Mouse (Mus musculus) limb, embryonic 15.5 days (tissue): ENCODE results near the gene Cadm1. TPM values are rescaled to one million over a fixed set of nuclear protein-coding genes. Genes with fewer than 3 reads are reported as not detected.

Experiments used
- ATAC-seq: fragments of 200-750 bp; cut with Nextera tagmentation; 2 replicates; pipeline ENCODE4 v1.8.0; 2017; ENCODE audit warnings: low read depth, moderate TSS enrichment; ENCODE audit not compliant: insufficient number of reproducible peaks, low FRiP score, low TSS enrichment
- H3K27ac ChIP-seq: fragments of 300-500 bp; sonication (generic); 2 replicates; pipeline ENCODE4 v1.5.1; 2015; ENCODE audit warnings: moderate library complexity, mild to moderate bottlenecking, inconsistent platforms
- H3K27me3 ChIP-seq: fragments of 300-500 bp; sonication (generic); 2 replicates; pipeline ENCODE4 v1.6.1; 2015; ENCODE audit warnings: inconsistent platforms
- H3K36me3 ChIP-seq: fragments of 300-500 bp; sonication (generic); 2 replicates; pipeline ENCODE4 v1.6.1; 2015; ENCODE audit warnings: inconsistent platforms
- H3K4me1 ChIP-seq: fragments of 300-500 bp; sonication (generic); 2 replicates; pipeline ENCODE4 v1.6.1; 2015; ENCODE audit warnings: inconsistent platforms
- H3K4me2 ChIP-seq: fragments of 300-500 bp; sonication (generic); 2 replicates; pipeline ENCODE4 v1.6.1; 2015; ENCODE audit warnings: mild to moderate bottlenecking, inconsistent platforms
- H3K4me3 ChIP-seq: fragments of 300-500 bp; sonication (generic); 2 replicates; pipeline ENCODE4 v1.5.1; 2015; ENCODE audit warnings: mild to moderate bottlenecking, inconsistent platforms
- H3K9ac ChIP-seq: fragments of 300-500 bp; sonication (generic); 2 replicates; pipeline ENCODE4 v1.6.1; 2015; ENCODE audit warnings: inconsistent platforms
- H3K9me3 ChIP-seq: fragments of 300-500 bp; sonication (generic); 2 replicates; pipeline ENCODE4 v1.6.1; 2016; ENCODE audit warnings: inconsistent platforms
- WGBS: fragments of 180-500 bp; shearing (Covaris S2); methylation state at CpG from one replicate; pipeline ENCODE4 v1.1.7; 2015; 5-methylcytosine and 5-hydroxymethylcytosine counted together
- polyA plus RNA-seq: library from polyadenylated mRNA; unstranded; fragments of >200 nt; fragmentation: Nextera tagmentation; extraction: Ambion mirVana; gene quantifications from 2 replicates; pipeline ENCODE4 v1.2.1, GENCODE M21; 2015

Cadm1 gene
- polyA plus RNA-seq, 1 experiment from 2014 or later, result 30.0 TPM

DNA sequence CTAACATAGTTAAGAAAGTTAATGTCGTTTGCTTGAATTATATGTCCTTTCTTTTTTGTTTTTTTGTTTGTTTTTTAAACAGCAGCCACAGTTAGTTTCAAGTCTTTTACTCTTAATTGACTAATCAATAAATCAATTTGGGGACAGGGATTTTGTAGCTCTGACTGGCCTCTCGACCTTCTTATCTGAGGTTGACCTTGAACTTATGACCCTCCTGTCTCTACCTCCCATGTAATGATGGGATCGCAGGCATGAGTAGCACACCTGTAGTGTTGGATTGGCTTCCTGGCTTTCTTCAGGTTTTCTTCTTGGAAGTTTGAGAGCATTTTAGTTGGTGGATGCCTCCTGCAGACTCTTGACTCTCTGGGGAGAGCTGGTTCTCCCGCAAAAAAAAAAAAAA is 53.3 kb downstream of the Cadm1 start:
- no peak overlapping the region for H3K4me3 ChIP-seq
- H3K27me3 ChIP-seq, result peaks cover 26% of the 10 kb centered on the region
- no peak overlapping the region for H3K4me2 ChIP-seq
- H3K4me1 ChIP-seq, result peaks cover 20% of the 10 kb centered on the region
- ATAC-seq, result no peak
- WGBS, result 78% methylated on average over 4 of the region's 4 CpGs
- H3K36me3 ChIP-seq, result no peaks in the 10 kb centered on the region
- H3K27ac ChIP-seq, result no peak overlapping the region
- H3K9ac ChIP-seq, result no peak overlapping the region
- no peaks in the 10 kb centered on the region for H3K9me3 ChIP-seq

DNA sequence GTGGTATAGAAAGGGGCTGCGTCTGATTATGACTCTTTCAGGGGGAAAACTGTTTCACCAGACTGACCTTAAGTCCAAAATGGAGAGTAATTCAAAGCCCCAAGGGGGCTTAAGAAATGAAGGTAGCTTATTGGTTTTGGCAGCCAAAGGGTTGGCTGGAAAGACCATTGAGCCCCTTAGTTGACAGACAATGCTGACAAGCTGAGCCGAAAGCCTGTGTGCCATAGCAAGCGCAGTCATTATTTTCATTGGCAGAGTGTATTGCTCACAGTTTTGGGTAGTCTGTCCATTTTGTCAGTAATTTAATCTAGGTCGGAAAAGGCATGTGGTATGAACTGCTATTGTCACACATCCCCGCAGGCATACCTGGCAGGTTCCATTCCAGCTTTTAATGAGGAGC is 56.2 kb downstream of the Cadm1 start:
- 0 out of 2 replicates have a peak overlapping the region, but pooled peaks have one; percentile 5 for H3K4me2 ChIP-seq
- ATAC-seq, result no peak
- WGBS, result 33% methylated on average over 5 of the region's 5 CpGs

DNA sequence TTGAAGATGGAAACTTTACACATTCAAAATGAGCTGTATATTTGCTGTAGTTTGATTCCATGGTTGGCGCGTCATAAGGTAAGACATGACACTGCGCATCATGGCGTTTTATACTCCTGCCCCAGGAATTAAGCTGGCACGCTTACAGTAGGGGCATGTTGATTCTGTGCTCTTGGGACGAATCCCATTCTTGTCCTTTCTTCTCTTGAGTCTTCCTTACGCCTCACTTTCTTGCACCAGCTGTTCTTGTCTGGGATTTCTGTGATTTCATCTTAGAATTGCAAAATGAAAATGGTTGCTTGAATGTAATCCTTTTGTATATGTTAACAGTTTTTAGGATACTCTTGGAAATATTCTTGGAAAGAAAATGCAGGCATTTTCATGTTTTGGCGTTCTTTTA is 56.9 kb downstream of the Cadm1 start:
- Histone ChIP-seq H3K27me3 (peaks cover 26% of the 10 kb centered on the region), H3K4me2 (no peak overlapping the region), H3K4me1 (peaks cover 20% of the 10 kb centered on the region), H3K27ac (no peak overlapping the region), H3K4me3 (no peak overlapping the region), H3K9me3 (no peaks in the 10 kb centered on the region), H3K36me3 (no peaks in the 10 kb centered on the region), H3K9ac (no peak overlapping the region)
- 83% methylated on average over 8 of the region's 8 CpGs for WGBS
- no peak for ATAC-seq

More for the DNA sequence above, 56.2 kb downstream of the Cadm1 start:
- H3K4me3 ChIP-seq, result no peak overlapping the region
- no peaks in the 10 kb centered on the region for H3K9me3 ChIP-seq
- H3K9ac ChIP-seq, result no peak overlapping the region
- no peaks in the 10 kb centered on the region for H3K36me3 ChIP-seq
- peaks cover 20% of the 10 kb centered on the region for H3K4me1 ChIP-seq
- H3K27ac ChIP-seq, result no peak overlapping the region
- H3K27me3 ChIP-seq, result peaks cover 26% of the 10 kb centered on the region

DNA sequence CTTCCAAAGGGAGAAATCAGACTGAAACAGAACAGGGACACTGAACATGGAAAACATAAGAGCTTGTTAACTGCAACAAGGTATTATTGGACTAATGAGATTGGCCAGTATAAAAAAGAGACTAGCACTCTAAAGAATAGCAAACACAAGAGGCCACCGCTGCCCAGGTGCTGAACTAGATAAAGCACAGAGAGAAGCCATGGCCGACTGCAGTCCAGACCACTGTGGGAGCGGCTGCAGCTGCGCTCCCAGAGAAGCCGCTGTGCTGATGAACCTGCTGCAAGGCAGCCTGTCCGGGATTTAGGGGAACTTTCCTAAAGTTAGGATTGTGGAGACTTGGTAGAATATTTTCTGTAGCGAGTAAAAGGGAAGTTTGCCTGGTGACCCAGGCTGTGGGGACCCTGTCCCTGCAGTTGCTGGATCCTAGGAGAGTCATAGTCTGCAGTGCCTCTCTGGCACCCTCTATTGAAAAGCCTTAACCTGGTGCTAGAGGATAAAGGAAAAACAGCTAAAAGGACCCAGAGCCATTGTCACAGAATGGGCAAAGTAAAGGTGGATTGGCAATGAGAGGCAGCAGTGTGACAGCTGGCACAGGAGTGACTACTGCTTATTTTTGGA is 57.7 kb downstream of the Cadm1 start:
- Histone ChIP-seq H3K27me3 (peaks cover 26% of the 10 kb centered on the region), H3K9me3 (no peaks in the 10 kb centered on the region), H3K27ac (no peak overlapping the region), H3K36me3 (no peaks in the 10 kb centered on the region), H3K9ac (no peak overlapping the region), H3K4me3 (no peak overlapping the region), H3K4me1 (peaks cover 20% of the 10 kb centered on the region), H3K4me2 (no peak overlapping the region)
- no peak for ATAC-seq
- 54% methylated on average over 7 of the region's 7 CpGs for WGBS

DNA sequence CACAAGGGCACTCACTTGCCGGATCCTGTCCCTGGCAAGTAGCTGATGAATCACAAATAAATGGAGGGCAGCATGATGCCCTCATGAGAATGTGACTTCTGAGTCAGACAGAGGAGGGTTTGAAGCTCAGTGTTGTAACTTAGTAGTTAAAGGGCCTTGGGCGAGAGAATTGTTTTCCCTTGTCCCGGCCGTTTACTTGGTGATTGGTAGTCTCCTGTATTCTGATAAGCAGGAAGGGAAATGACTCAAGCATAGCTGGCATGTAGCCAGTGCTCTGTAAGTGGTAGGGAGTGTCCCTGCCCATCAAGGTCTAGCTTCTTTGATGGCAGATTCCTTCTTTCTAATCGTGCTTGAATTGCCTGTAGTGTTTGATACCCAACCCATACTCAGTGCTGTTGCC is 59.9 kb downstream of the Cadm1 start:
- peaks cover 14% of the 10 kb centered on the region for H3K27me3 ChIP-seq
- WGBS, result 67% methylated on average over 5 of the region's 5 CpGs
- ATAC-seq, result no peak
- no peak overlapping the region for H3K4me2 ChIP-seq
- H3K4me1 ChIP-seq, result peaks cover 16% of the 10 kb centered on the region
- H3K36me3 ChIP-seq, result no peaks in the 10 kb centered on the region
- H3K27ac ChIP-seq, result no peak overlapping the region
- H3K9ac ChIP-seq, result no peak overlapping the region
- H3K4me3 ChIP-seq, result no peak overlapping the region
- H3K9me3 ChIP-seq, result no peaks in the 10 kb centered on the region

DNA sequence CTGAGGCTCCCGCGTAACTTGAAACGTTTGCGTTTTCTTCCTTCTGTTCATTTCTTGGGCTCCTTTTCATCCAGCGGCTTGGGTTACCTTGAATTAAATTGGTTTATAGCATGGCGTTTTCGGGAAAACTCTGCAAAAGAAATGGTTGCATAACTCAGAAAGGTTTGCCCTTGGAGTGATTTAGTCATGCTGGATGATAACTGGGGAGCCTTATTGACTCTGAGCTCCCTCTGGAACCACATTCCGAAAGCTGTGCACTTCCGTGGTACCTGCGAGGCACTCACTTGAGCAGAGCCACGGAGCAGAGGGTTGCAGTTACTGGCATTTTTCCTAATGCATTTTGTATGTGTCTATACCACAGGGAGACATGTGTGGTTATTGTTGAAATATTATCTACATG is 71.6 kb downstream of the Cadm1 start:
- no peak for ATAC-seq

DNA sequence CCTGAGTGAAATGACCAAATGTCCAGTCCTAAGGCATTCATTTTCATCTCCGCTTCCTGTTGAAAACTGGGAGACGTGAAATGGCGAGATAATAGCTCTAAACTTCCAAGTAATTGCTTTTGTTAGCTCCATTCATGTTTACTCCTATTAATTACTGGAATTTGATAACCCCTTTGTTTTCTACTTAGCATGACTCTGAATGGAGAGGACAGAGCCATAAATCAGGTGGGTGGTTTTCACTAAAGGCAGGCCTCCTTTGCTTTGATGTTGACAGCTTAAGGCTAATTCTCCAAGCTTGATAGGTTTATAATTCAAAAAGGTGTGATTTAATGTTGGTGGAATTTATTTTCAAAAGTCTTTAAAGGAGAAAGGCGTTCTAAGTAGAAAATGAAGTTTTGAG is 74.0 kb downstream of the Cadm1 start:
- ATAC-seq, result no peak
- Histone ChIP-seq H3K9ac (no peak overlapping the region), H3K27ac (no peak overlapping the region), H3K4me1 (no peaks in the 10 kb centered on the region), H3K36me3 (no peaks in the 10 kb centered on the region), H3K4me2 (no peak overlapping the region), H3K4me3 (no peak overlapping the region), H3K9me3 (no peaks in the 10 kb centered on the region), H3K27me3 (0 out of 2 replicates have a peak, but pooled peaks cover 8% of the 10 kb centered on the region)
- WGBS, result 62% methylated on average over 4 of the region's 4 CpGs

More for the DNA sequence above, 71.6 kb downstream of the Cadm1 start:
- WGBS, result 81% methylated on average over 11 of the region's 11 CpGs
- Histone ChIP-seq H3K9me3 (no peaks in the 10 kb centered on the region), H3K9ac (no peak overlapping the region), H3K27me3 (0 out of 2 replicates have a peak, but pooled peaks cover 8% of the 10 kb centered on the region), H3K4me3 (no peak overlapping the region), H3K4me2 (no peak overlapping the region), H3K36me3 (no peaks in the 10 kb centered on the region), H3K4me1 (peaks cover 9% of the 10 kb centered on the region), H3K27ac (no peak overlapping the region)

DNA sequence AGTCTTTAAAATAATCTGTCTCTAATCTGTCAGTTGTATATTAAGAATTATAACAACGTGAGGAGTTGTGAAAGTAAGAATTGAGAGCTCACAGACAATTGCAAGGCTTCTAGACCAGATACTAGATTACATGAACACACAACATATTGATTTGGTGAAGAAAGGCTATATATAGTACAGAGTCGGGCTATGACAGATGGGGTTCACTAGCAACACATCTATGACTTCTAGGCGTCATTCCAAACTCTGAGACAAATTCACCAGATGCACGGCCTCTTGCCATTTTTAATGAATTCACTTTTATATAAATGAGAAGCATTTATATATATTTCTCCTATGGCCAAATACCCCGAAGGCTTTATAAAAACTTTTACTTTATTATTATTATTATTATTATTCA is 75.7 kb downstream of the Cadm1 start:
- Histone ChIP-seq H3K4me3 (no peak overlapping the region), H3K9me3 (no peaks in the 10 kb centered on the region), H3K4me2 (no peak overlapping the region), H3K4me1 (no peaks in the 10 kb centered on the region; the same call in 1 of the 2 replicates), H3K9ac (no peak overlapping the region), H3K27ac (no peak overlapping the region), H3K36me3 (no peaks in the 10 kb centered on the region), H3K27me3 (0 out of 2 replicates have a peak, but pooled peaks cover 8% of the 10 kb centered on the region)
- 50% methylated on average over 5 of the region's 5 CpGs for WGBS
- ATAC-seq, result no peak

DNA sequence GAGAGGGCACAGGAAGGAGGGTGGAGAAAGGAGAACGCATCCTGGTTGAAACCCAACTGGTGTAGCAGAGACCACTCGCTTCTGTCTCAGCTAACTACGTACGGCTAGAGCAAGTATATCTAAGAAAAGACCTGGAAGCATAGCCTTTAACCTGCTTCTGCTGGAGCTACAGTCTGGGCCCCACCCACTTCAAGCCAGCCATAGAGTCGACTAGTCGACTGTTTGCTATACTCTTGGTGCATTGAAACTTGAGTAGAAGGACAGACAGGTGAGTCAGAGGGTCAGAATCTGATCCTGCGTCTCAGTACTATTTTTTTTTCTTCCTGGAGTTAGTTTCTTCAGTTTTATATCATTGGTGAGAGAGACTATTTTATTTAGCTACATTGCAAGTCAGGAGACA is 78.5 kb downstream of the Cadm1 start:
- no peak for ATAC-seq
- no peak overlapping the region for H3K9ac ChIP-seq
- H3K9me3 ChIP-seq, result no peaks in the 10 kb centered on the region
- 0 out of 2 replicates have a peak, but pooled peaks cover 8% of the 10 kb centered on the region for H3K27me3 ChIP-seq
- no peak overlapping the region for H3K4me3 ChIP-seq
- H3K4me1 ChIP-seq, result peaks cover 3% of the 10 kb centered on the region
- H3K4me2 ChIP-seq, result no peak overlapping the region
- 63% methylated on average over 7 of the region's 7 CpGs for WGBS
- H3K36me3 ChIP-seq, result no peaks in the 10 kb centered on the region
- H3K27ac ChIP-seq, result no peak overlapping the region

DNA sequence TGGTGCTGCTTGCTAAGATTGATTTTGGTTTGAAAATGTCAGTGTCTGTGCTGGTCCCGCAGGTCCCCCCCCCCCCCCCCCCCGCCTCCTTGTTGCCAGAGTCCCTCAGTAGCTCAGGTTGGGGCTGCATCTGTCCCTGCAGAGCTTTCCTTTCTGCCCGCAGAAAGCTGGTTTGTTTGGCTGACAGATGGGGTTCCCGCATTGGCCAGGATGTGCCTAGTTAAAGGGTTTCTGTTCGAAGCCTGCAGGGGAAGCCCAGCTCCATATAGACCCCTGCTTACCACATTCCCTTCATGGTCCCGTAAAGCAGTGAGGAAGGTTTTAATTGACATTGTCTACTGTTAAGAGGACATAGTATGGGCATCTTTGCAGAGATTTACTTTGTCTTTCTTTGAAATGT is 78.9 kb downstream of the Cadm1 start:
- H3K4me2 ChIP-seq, result no peak overlapping the region
- peaks cover 3% of the 10 kb centered on the region for H3K4me1 ChIP-seq
- ATAC-seq, result no peak
- whole genome bisulfite sequencing, result 35% methylated on average over 5 of the region's 6 CpGs
- no peaks in the 10 kb centered on the region for H3K9me3 ChIP-seq
- no peak overlapping the region for H3K9ac ChIP-seq
- no peak overlapping the region for H3K4me3 ChIP-seq
- no peak overlapping the region for H3K27ac ChIP-seq
- 0 out of 2 replicates have a peak, but pooled peaks cover 8% of the 10 kb centered on the region for H3K27me3 ChIP-seq
- no peaks in the 10 kb centered on the region for H3K36me3 ChIP-seq

DNA sequence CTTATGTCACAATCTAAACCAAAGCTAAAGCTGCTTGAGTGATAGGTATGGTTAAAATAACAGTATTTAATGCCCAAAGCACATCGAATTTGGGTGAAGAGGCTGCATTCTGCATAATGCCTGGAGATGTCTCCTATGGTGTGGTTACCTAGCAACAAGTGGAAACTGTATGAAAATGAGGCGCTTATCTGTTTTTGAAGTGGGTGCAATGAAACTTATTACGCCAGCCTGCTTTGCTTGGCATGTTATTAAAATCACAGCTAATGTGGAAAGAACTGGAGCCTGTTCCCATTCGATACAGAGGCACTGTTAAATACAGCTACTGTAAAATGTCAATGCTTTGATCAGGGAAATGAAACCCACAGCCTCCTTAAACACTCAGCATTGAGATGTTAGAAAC is 79.5 kb downstream of the Cadm1 start:
- H3K4me3 ChIP-seq, result no peak overlapping the region
- H3K27ac ChIP-seq, result no peak overlapping the region
- no peak overlapping the region for H3K9ac ChIP-seq
- no peak overlapping the region for H3K4me2 ChIP-seq
- H3K9me3 ChIP-seq, result no peaks in the 10 kb centered on the region
- H3K4me1 ChIP-seq, result peaks cover 3% of the 10 kb centered on the region
- WGBS, result 59% methylated on average over 4 of the region's 4 CpGs
- ATAC-seq, result no peak
- no peaks in the 10 kb centered on the region for H3K36me3 ChIP-seq
- H3K27me3 ChIP-seq, result 0 out of 2 replicates have a peak, but pooled peaks cover 8% of the 10 kb centered on the region

DNA sequence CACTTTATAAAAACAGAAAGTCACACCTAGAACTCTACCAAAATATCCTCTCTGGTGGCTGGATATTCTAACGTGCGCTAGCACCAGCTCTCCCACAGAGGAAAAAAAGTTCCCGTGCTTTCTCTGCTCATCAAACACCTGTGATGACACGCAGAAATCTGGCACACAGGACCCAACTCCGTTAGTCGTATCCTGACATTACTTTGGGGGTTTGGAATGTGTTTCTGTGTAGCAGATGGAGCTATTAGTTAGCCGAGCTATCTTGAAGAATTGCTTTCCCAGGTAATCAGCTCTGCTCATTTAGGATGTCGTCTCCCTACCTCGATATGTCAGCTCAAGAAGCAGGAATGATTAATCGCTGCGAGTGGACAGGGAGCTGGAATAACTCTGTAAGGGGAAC is 80.3 kb downstream of the Cadm1 start:
- Histone ChIP-seq H3K36me3 (no peaks in the 10 kb centered on the region), H3K9ac (no peak overlapping the region), H3K4me2 (no peak overlapping the region), H3K27me3 (0 out of 2 replicates have a peak, but pooled peaks cover 8% of the 10 kb centered on the region), H3K4me3 (no peak overlapping the region), H3K27ac (no peak overlapping the region), H3K4me1 (peaks cover 3% of the 10 kb centered on the region), H3K9me3 (no peaks in the 10 kb centered on the region)
- no peak for ATAC-seq
- 51% methylated on average over 11 of the region's 11 CpGs for WGBS
